Mouse (Mus musculus) thymus, adult 2 months (tissue): ENCODE results near the gene Gsg1. TPM values are rescaled to one million over a fixed set of nuclear protein-coding genes. Genes with fewer than 3 reads are reported as not detected.

Experiments
- DNase-seq: peaks from one replicate; pipeline ENCODE4 v3.0.0; 2021
- H3K27ac ChIP-seq: fragments of 200-500 bp; 2 replicates; pipeline ENCODE4 v1.5.1; 2012; ENCODE audit warnings: low read length, control low read depth; ENCODE audit not compliant: control insufficient read depth, insufficient read depth
- H3K27me3 ChIP-seq: fragments of 200-500 bp; 2 replicates; pipeline ENCODE4 v1.6.1; 2012; ENCODE audit warnings: mild to moderate bottlenecking, low read length, moderate library complexity, mixed read lengths; ENCODE audit not compliant: control insufficient read depth, insufficient read depth
- H3K36me3 ChIP-seq: fragments of 200-500 bp; 2 replicates; pipeline ENCODE4 v1.6.1; 2012; ENCODE audit warnings: mild to moderate bottlenecking, low read length, moderate library complexity; ENCODE audit not compliant: control insufficient read depth, insufficient read depth
- H3K4me1 ChIP-seq: fragments of 200-500 bp; replicated peaks from 2 replicates; pipeline ENCODE4 v1.6.1; 2012; ENCODE audit warnings: low read length; ENCODE audit not compliant: control insufficient read depth, insufficient read depth
- H3K4me3 ChIP-seq: fragments of 200-500 bp; 2 replicates; pipeline ENCODE4 v1.5.1; 2012; ENCODE audit warnings: mild to moderate bottlenecking, low read length, control low read depth, moderate library complexity; ENCODE audit not compliant: control insufficient read depth, insufficient read depth
- CTCF ChIP-seq: fragments of 200-500 bp; IDR thresholded peaks from 2 replicates; pipeline ENCODE4 v1.5.1; 2012; ENCODE audit warnings: mild to moderate bottlenecking, control low read depth, low read length, moderate library complexity, borderline replicate concordance; ENCODE audit not compliant: control insufficient read depth, poor library complexity, insufficient read depth; ENCODE audit errors: extremely low read depth
- POLR2A ChIP-seq: fragments of 200-500 bp; IDR thresholded peaks from 2 replicates; pipeline ENCODE4 v1.6.1; 2012; ENCODE audit warnings: mild to moderate bottlenecking, low read length, control low read depth, moderate library complexity; ENCODE audit not compliant: control insufficient read depth, poor library complexity, insufficient read depth; ENCODE audit errors: extremely low read depth
- WGBS: fragments of 180-500 bp; shearing (Covaris S2); methylation state at CpG from one replicate; pipeline ENCODE4 v1.1.7; 2018; 5-methylcytosine and 5-hydroxymethylcytosine counted together
- polyA plus RNA-seq: library from polyadenylated mRNA; depleted of rRNA; stranded (reverse); fragments of >200 nt; gene quantifications from 2 replicates; pipeline ENCODE4 v1.2.3, GENCODE M21; 2012; rRNA removed

Gene Gsg1
- polyA plus RNA-seq, 1 experiment, result 1.8 TPM

GRCm38 (mm10) chr6:135194907-135195306, 59.2 kb downstream of the Gsg1 start:
- no peak for DNase-seq
- no peaks in the 10 kb centered on the region for H3K36me3 ChIP-seq
- H3K27me3 ChIP-seq, result no peaks in the 10 kb centered on the region
- no peak overlapping the region for H3K4me3 ChIP-seq
- TF ChIP-seq POLR2A (no peak), CTCF (no peak)
- H3K27ac ChIP-seq, result no peak overlapping the region
- 89% methylated on average over 4 of the region's 4 CpGs for WGBS
- H3K4me1 ChIP-seq, result peaks cover 12% of the 10 kb centered on the region

- H3K4me1 ChIP-seq, result peaks cover 14% of the 10 kb centered on the region
- no peak overlapping the region for H3K4me3 ChIP-seq
- 94% methylated on average over 4 of the region's 4 CpGs for WGBS
- no peaks in the 10 kb centered on the region for H3K27me3 ChIP-seq
- no peak overlapping the region for H3K27ac ChIP-seq
- H3K36me3 ChIP-seq, result no peaks in the 10 kb centered on the region
- no peak for DNase-seq
- no peak for TF ChIP-seq POLR2A
- TF ChIP-seq CTCF, result no peak
These were observed 60.4 kb downstream of the Gsg1 start for GRCm38 (mm10) chr6:135193733-135194132.

- Histone ChIP-seq H3K27ac (peak overlapping the region; percentile 10; the same call in 1 of the 2 replicates), H3K36me3 (no peaks in the 10 kb centered on the region), H3K4me3 (no peak overlapping the region), H3K4me1 (peaks cover 16% of the 10 kb centered on the region), H3K27me3 (no peaks in the 10 kb centered on the region)
- WGBS, result 84% methylated on average over 8 of the region's 8 CpGs
- no peak for TF ChIP-seq CTCF
- TF ChIP-seq POLR2A, result no peak
- DNase-seq, result no peak
These were observed 61.2 kb downstream of the Gsg1 start for GRCm38 (mm10) chr6:135192993-135193392.

GRCm38 (mm10) chr6:135191906-135192305, 62.2 kb downstream of the Gsg1 start:
- TF ChIP-seq CTCF (no peak), POLR2A (no peak)
- no peak overlapping the region for H3K4me3 ChIP-seq
- no peak for DNase-seq
- no peaks in the 10 kb centered on the region for H3K36me3 ChIP-seq
- H3K27me3 ChIP-seq, result no peaks in the 10 kb centered on the region
- 97% methylated on average over 1 of the region's 1 CpGs for WGBS
- peaks cover 12% of the 10 kb centered on the region for H3K4me1 ChIP-seq
- no peak overlapping the region for H3K27ac ChIP-seq

- Histone ChIP-seq H3K27me3 (no peaks in the 10 kb centered on the region), H3K27ac (no peak overlapping the region), H3K4me1 (peaks cover 12% of the 10 kb centered on the region), H3K4me3 (no peak overlapping the region), H3K36me3 (no peaks in the 10 kb centered on the region)
- no peak for DNase-seq
- 93% methylated on average over 6 of the region's 6 CpGs for WGBS
- TF ChIP-seq POLR2A (no peak), CTCF (no peak)
These were observed 64.0 kb downstream of the Gsg1 start for GRCm38 (mm10) chr6:135190122-135190521.

- Histone ChIP-seq H3K27ac (no peak overlapping the region), H3K27me3 (no peaks in the 10 kb centered on the region), H3K36me3 (no peaks in the 10 kb centered on the region), H3K4me1 (peaks cover 12% of the 10 kb centered on the region), H3K4me3 (no peak overlapping the region)
- no peak for DNase-seq
- 11% methylated on average over 4 of the region's 4 CpGs for WGBS
- TF ChIP-seq POLR2A (no peak), CTCF (no peak)
These were observed 65.5 kb downstream of the Gsg1 start for GRCm38 (mm10) chr6:135188629-135189028.

Other genes starting within 250 kb of the Gsg1 start
- 83.8 and 96.2 TPM in 2 replicates for gene Ddx47, start 242.7 kb downstream of the Gsg1 start, polyA plus RNA-seq
- gene Gprc5a, start 188.7 kb downstream of the Gsg1 start, polyA plus RNA-seq, result 2.2 and 3.7 TPM in 2 replicates
- gene Gprc5d, start 136.1 kb downstream of the Gsg1 start, polyA plus RNA-seq, result 0.22 and 0.59 TPM in 2 replicates
- gene Fam234b, start 56.4 kb downstream of the Gsg1 start, polyA plus RNA-seq, result 42.1 TPM in 2 replicates
- gene Hebp1, start 56.3 kb downstream of the Gsg1 start, polyA plus RNA-seq, result 26.4 and 34.1 TPM in 2 replicates
- not detected in 2 replicates for gene Pbp2, start 56.1 kb upstream of the Gsg1 start, polyA plus RNA-seq
- gene Emp1, start 108.2 kb upstream of the Gsg1 start, polyA plus RNA-seq, result 57.5 and 69.9 TPM in 2 replicates